Mouse (Mus musculus): ENCODE results near the gene Msh4.

- TF ChIP-seq TAL1 (IDR thresholded peaks at IDR 0.05; ENCODE audit: low read length) (no peak), GATA1 (IDR thresholded peaks at IDR 0.05; ENCODE audit: low read length) (peak; percentile 35; the same call in 1 of the 2 replicates)
These were observed 4.0 kb downstream of the Msh4 start for GRCm38 (mm10) chr3:153901904-153902303.

All from erythroblast, embryonic 14.5 days (primary cell).